Mouse (Mus musculus): ENCODE results near the gene Krt76. TPM values are rescaled to one million over a fixed set of nuclear protein-coding genes. Genes with fewer than 3 reads are reported as not detected.

Gene Krt76
- polyA plus RNA-seq, 1 experiment from 2014 or later: not detected

DNA sequence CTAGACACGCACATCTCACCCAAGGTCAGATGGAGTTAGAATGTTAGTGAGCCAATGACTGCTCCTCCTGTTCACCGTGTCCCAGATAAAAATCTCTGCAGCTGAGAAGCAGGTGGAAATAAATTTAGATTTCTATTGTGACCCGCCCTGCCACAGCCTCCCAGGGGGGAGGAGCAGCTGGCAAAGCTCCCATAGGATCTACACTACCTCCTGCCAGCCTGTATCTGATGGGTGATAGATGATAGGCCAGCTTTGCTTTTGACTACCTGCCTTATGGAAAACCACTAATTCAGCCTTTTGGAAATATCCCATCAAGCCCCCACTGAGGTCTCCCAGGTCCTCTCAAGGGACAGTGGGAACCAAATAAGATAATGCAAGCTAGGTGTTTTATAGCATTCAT, 37.0 kb downstream of the Krt76 start:
- Histone ChIP-seq H3K4me1 (ENCODE audit: control insufficient read depth, insufficient read depth, low read length) (peaks cover 7% of the 10 kb centered on the region; the same call in 1 of the 2 replicates), H3K27ac (replicated peaks; ENCODE audit: low read depth, low read length) (no peak overlapping the region), H3K27me3 (ENCODE audit: control insufficient read depth, insufficient read depth, low read length) (peaks cover 21% of the 10 kb centered on the region; the same call in 1 of the 2 replicates), H3K4me3 (replicated peaks; ENCODE audit: low read depth, low read length) (no peak overlapping the region), H3K9me3 (ENCODE audit: control insufficient read depth, low read length) (no peaks in the 10 kb centered on the region), H3K36me3 (ENCODE audit: control insufficient read depth, insufficient read depth, low read length) (no peaks in the 10 kb centered on the region), H3K4me2 (ENCODE audit: low read length) (no peak overlapping the region), H3K9ac (replicated peaks; ENCODE audit: low read length) (no peak overlapping the region)
- 78% methylated on average over 3 of the region's 3 CpGs for WGBS
- ATAC-seq (ENCODE audit: low FRiP score, low TSS enrichment): no peak
- no peak for DNase-seq

DNA sequence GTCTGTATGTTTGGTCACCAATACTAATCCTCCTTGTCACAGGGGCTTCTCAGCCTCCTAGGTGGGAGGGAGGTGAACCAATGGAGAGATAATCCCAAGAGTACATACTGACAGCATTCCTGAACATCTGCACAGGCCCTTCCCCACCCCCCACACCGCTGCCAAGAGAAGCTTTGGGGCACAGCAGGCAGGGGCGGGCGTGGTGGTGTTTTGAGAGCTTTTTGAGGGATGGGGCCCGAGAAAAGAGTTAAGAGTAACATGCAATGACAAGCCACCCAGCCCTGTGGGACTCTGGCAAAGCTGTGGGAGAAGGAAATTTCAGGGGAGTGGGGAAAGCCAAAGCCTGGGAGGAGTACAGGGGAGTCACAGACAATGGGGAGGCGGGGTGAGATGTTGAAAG, 38.4 kb downstream of the Krt76 start:
- Histone ChIP-seq H3K4me2 (ENCODE audit: low read length) (no peak overlapping the region), H3K4me3 (replicated peaks; ENCODE audit: low read depth, low read length) (no peak overlapping the region), H3K9me3 (ENCODE audit: control insufficient read depth, low read length) (no peaks in the 10 kb centered on the region), H3K27ac (replicated peaks; ENCODE audit: low read depth, low read length) (no peak overlapping the region), H3K9ac (replicated peaks; ENCODE audit: low read length) (no peak overlapping the region), H3K4me1 (ENCODE audit: control insufficient read depth, insufficient read depth, low read length) (peaks cover 3% of the 10 kb centered on the region; the same call in 1 of the 2 replicates), H3K36me3 (ENCODE audit: control insufficient read depth, insufficient read depth, low read length) (no peaks in the 10 kb centered on the region), H3K27me3 (ENCODE audit: control insufficient read depth, insufficient read depth, low read length) (peaks cover 10% of the 10 kb centered on the region; the same call in 1 of the 2 replicates)
- WGBS: 13% methylated on average over 5 of the region's 5 CpGs
- DNase-seq (no peak), ATAC-seq (ENCODE audit: low FRiP score, low TSS enrichment) (no peak)

DNA sequence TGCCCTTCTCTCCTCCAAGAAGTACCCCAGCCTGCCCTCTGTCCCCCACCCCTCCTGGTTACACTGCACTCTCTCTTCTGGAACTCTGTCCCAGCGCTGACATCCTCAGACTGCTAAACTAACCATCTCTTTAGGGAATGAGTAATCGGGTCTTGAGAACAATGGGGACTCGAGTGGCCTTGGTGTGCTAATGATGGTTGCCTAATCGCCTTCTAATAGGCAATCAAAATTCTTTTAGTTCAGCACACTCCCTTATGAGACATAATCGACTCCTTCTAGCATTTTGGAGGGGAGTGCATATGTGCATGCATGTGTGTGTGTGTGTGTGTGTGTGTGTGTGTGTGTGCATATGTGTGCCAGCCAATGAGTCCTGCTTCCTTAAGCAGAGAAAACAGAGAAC, 40.1 kb downstream of the Krt76 start:
- H3K9me3 ChIP-seq (ENCODE audit: control insufficient read depth, low read length): no peaks in the 10 kb centered on the region
- ATAC-seq (ENCODE audit: low FRiP score, low TSS enrichment) (no peak), DNase-seq (no peak)
- H3K27me3 ChIP-seq (ENCODE audit: control insufficient read depth, insufficient read depth, low read length): no peaks in the 10 kb centered on the region
- no peak overlapping the region for H3K4me3 ChIP-seq (replicated peaks; ENCODE audit: low read depth, low read length)
- no peak overlapping the region for H3K27ac ChIP-seq (replicated peaks; ENCODE audit: low read depth, low read length)
- H3K4me1 ChIP-seq (ENCODE audit: control insufficient read depth, insufficient read depth, low read length): no peaks in the 10 kb centered on the region
- H3K36me3 ChIP-seq (ENCODE audit: control insufficient read depth, insufficient read depth, low read length): no peaks in the 10 kb centered on the region
- WGBS: 35% methylated on average over 5 of the region's 5 CpGs
- no peak overlapping the region for H3K9ac ChIP-seq (replicated peaks; ENCODE audit: low read length)
- no peak overlapping the region for H3K4me2 ChIP-seq (ENCODE audit: low read length)

DNA sequence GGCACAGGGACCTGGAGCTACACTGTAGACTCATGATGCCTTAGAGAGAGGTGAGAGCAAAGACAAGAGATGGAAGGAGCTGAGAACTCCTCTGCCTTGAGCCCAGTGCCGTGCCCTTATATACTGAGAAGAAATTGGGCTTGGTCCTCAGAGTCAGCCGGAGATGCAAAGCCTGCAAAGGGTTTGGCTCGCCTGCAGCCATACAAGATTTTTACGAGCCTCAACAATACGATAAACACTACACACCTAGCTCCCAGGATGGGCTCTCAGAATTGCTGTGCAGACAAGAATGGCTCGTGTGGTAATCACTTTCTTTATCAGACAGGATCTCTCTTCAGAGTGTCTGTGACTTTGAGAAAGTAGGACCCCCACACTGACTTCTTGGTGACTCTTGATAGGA, 42.0 kb downstream of the Krt76 start, which contains the start of gene Krt1:
TSS of gene Krt1 (minus strand) at position 101 of the 400 bp plus-strand sequence.
- no peak within 1 kb of the TSS for H3K9ac ChIP-seq (replicated peaks; ENCODE audit: low read length)
- H3K27ac ChIP-seq (replicated peaks; ENCODE audit: low read depth, low read length): no peak within 1 kb of the TSS
- H3K36me3 ChIP-seq (ENCODE audit: control insufficient read depth, insufficient read depth, low read length): no peaks in the 10 kb centered on the region
- H3K9me3 ChIP-seq (ENCODE audit: control insufficient read depth, low read length): no peaks in the 10 kb centered on the region
- H3K4me2 ChIP-seq (ENCODE audit: low read length): no peak within 1 kb of the TSS
- no peaks in the 10 kb centered on the region for H3K27me3 ChIP-seq (ENCODE audit: control insufficient read depth, insufficient read depth, low read length)
- H3K4me3 ChIP-seq (replicated peaks; ENCODE audit: low read depth, low read length): no peak within 1 kb of the TSS
- ATAC-seq (ENCODE audit: low FRiP score, low TSS enrichment): no peak
- no peak for DNase-seq
- WGBS: 86% methylated on average over 6 of the region's 6 CpGs
- H3K4me1 ChIP-seq (ENCODE audit: control insufficient read depth, insufficient read depth, low read length): 0 out of 2 replicates have a peak, but pooled peaks cover 2% of the 10 kb centered on the region

DNA sequence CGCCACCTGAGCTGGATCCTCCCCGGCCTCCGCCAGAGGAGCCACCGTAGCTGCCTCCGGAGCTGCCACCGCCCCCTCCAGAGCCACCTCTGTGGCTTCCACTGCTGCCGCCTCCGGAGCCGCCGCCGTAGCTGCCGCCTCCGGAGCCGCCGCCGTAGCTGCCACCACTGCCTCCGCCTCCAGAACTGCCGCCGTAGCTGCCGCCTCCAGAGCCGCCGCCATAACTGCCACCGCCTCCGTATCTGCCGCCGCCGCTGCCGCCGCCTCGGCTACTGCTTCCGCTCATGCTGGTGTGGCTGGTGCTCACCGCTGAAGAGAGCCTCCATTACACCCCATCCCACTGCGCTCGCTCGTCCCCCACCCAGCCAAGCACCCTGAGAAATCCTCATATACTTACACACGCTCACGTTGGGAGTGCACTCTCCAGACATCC, 46.7 kb downstream of the Krt76 start:
- H3K4me3 ChIP-seq (replicated peaks; ENCODE audit: low read depth, low read length): peak overlapping the region; percentile 53
- H3K9me3 ChIP-seq (ENCODE audit: control insufficient read depth, low read length): no peaks in the 10 kb centered on the region
- H3K27ac ChIP-seq (replicated peaks; ENCODE audit: low read depth, low read length): peak overlapping the region; percentile 92
- H3K27me3 ChIP-seq (ENCODE audit: control insufficient read depth, insufficient read depth, low read length): no peaks in the 10 kb centered on the region
- 2% methylated on average over 37 of the region's 37 CpGs for WGBS
- peak overlapping the region; percentile 67 for H3K4me2 ChIP-seq (ENCODE audit: low read length)
- DNase-seq: peak; percentile 79
- ATAC-seq (ENCODE audit: low FRiP score, low TSS enrichment): peak; percentile 71
- 0 out of 2 replicates have a peak, but pooled peaks cover 8% of the 10 kb centered on the region for H3K4me1 ChIP-seq (ENCODE audit: control insufficient read depth, insufficient read depth, low read length)
- peak overlapping the region; percentile 78 for H3K9ac ChIP-seq (replicated peaks; ENCODE audit: low read length)
- H3K36me3 ChIP-seq (ENCODE audit: control insufficient read depth, insufficient read depth, low read length): no peaks in the 10 kb centered on the region

DNA sequence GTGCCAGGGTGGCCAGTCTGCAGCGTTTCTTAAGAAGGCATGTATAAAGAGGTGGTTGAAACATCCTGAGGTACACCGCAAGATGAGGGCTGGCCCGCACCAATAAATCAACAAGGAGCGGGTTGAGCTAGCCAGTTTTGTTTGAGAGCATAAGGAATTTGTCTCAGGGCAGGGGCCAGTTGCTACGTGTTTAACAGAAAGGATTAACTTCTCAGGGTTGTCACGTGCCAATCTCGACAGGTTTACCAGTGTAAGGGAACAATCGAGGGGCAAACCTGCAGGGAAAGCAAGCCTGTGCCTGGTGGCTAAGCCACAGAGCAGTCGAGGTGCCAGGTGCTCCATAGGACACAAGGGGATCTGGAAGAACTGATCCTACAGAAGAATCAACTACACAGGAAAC, 49.5 kb downstream of the Krt76 start:
- Histone ChIP-seq H3K9ac (replicated peaks; ENCODE audit: low read length) (no peak overlapping the region), H3K27me3 (ENCODE audit: control insufficient read depth, insufficient read depth, low read length) (no peaks in the 10 kb centered on the region), H3K4me2 (ENCODE audit: low read length) (no peak overlapping the region), H3K36me3 (ENCODE audit: control insufficient read depth, insufficient read depth, low read length) (no peaks in the 10 kb centered on the region), H3K4me3 (replicated peaks; ENCODE audit: low read depth, low read length) (no peak overlapping the region), H3K4me1 (ENCODE audit: control insufficient read depth, insufficient read depth, low read length) (0 out of 2 replicates have a peak, but pooled peaks cover 8% of the 10 kb centered on the region), H3K27ac (replicated peaks; ENCODE audit: low read depth, low read length) (no peak overlapping the region), H3K9me3 (ENCODE audit: control insufficient read depth, low read length) (no peaks in the 10 kb centered on the region)
- 60% methylated on average over 9 of the region's 9 CpGs for WGBS
- ATAC-seq (ENCODE audit: low FRiP score, low TSS enrichment) (no peak), DNase-seq (no peak)

DNA sequence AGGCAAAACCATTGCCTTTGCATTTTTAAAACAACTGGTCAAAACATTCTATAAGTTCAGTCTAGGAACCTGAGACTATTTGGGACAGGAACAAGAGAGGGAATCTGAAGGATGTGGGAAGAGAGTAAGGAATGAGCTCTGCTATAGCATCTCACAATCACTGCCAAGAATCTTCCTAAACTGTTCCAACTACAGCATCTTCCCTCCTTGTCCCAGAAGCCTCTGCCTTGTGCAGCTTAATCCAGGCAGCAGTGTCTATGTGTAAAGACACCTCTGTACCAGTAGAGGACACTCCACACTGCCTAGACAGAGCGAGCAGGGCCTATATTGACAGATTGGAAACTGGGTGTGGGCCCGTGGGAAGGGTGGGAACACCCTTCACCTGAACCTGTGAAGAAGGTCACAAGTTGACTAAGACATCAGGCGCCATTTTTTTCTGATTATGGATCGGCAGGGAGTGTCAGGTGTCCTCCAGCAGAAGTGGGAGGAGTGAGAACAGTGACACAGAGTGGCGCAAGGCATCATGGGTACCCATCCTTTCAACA, 57.9 kb downstream of the Krt76 start:
- Histone ChIP-seq H3K4me3 (replicated peaks; ENCODE audit: low read depth, low read length) (no peak overlapping the region), H3K9me3 (ENCODE audit: control insufficient read depth, low read length) (no peaks in the 10 kb centered on the region), H3K36me3 (ENCODE audit: control insufficient read depth, insufficient read depth, low read length) (no peaks in the 10 kb centered on the region), H3K27ac (replicated peaks; ENCODE audit: low read depth, low read length) (no peak overlapping the region), H3K4me2 (ENCODE audit: low read length) (no peak overlapping the region), H3K9ac (replicated peaks; ENCODE audit: low read length) (no peak overlapping the region), H3K27me3 (ENCODE audit: control insufficient read depth, insufficient read depth, low read length) (no peaks in the 10 kb centered on the region), H3K4me1 (ENCODE audit: control insufficient read depth, insufficient read depth, low read length) (no peaks in the 10 kb centered on the region)
- DNase-seq: no peak
- WGBS: 74% methylated on average over 5 of the region's 5 CpGs
- no peak for ATAC-seq (ENCODE audit: low FRiP score, low TSS enrichment)

Small RNA genes lying within 50 kb of the gene (microRNA-seq; reads per million reads assigned to microRNA genes)
- not detected for gene Gm44356

Other genes starting within 250 kb of the Krt76 start
- gene Gm5478, start 245.5 kb downstream of the Krt76 start, polyA plus RNA-seq (2014; fragmentation: Nextera tagmentation; extraction: Ambion mirVana): not detected in 2 replicates
- gene Krt6b, start 212.6 kb downstream of the Krt76 start, polyA plus RNA-seq (2014; fragmentation: Nextera tagmentation; extraction: Ambion mirVana): not detected in 2 replicates
- gene Krt6a, start 198.6 kb downstream of the Krt76 start, polyA plus RNA-seq (2014; fragmentation: Nextera tagmentation; extraction: Ambion mirVana): not detected in 2 replicates
- not detected in 2 replicates for gene Krt5, start 180.0 kb downstream of the Krt76 start, polyA plus RNA-seq (2014; fragmentation: Nextera tagmentation; extraction: Ambion mirVana)
- gene Krt71, start 149.8 kb downstream of the Krt76 start, polyA plus RNA-seq (2014; fragmentation: Nextera tagmentation; extraction: Ambion mirVana): 0.25 and 0.63 TPM in 2 replicates
- 0.11 TPM in 1 of 2 replicates, not detected in the other for gene Krt72, start 106.5 kb downstream of the Krt76 start, polyA plus RNA-seq (2014; fragmentation: Nextera tagmentation; extraction: Ambion mirVana)
- 1.1 and 2.0 TPM in 2 replicates for gene Krt73, start 90.6 kb downstream of the Krt76 start, polyA plus RNA-seq (2014; fragmentation: Nextera tagmentation; extraction: Ambion mirVana)
- not detected in 2 replicates for gene Krt2, start 74.8 kb downstream of the Krt76 start, polyA plus RNA-seq (2014; fragmentation: Nextera tagmentation; extraction: Ambion mirVana)
- 6.7 and 10.7 TPM in 2 replicates for gene Krt1, start 42.1 kb downstream of the Krt76 start, polyA plus RNA-seq (2014; fragmentation: Nextera tagmentation; extraction: Ambion mirVana)
- 0.07 and 0.42 TPM in 2 replicates for gene Krt77, start 23.2 kb downstream of the Krt76 start, polyA plus RNA-seq (2014; fragmentation: Nextera tagmentation; extraction: Ambion mirVana)
- not detected in 2 replicates for gene Krt4, start 31.8 kb upstream of the Krt76 start, polyA plus RNA-seq (2014; fragmentation: Nextera tagmentation; extraction: Ambion mirVana)
- 0.45 and 0.69 TPM in 2 replicates for gene Krt79, start 47.4 kb upstream of the Krt76 start, polyA plus RNA-seq (2014; fragmentation: Nextera tagmentation; extraction: Ambion mirVana)
- not detected in 2 replicates for gene Krt78, start 61.4 kb upstream of the Krt76 start, polyA plus RNA-seq (2014; fragmentation: Nextera tagmentation; extraction: Ambion mirVana)
- gene Krt8, start 111.6 kb upstream of the Krt76 start, polyA plus RNA-seq (2014; fragmentation: Nextera tagmentation; extraction: Ambion mirVana): 0.15 and 0.59 TPM in 2 replicates
- 0.35 and 1.3 TPM in 2 replicates for gene Krt18, start 135.3 kb upstream of the Krt76 start, polyA plus RNA-seq (2014; fragmentation: Nextera tagmentation; extraction: Ambion mirVana)
- 76.7 and 98.8 TPM in 2 replicates for gene Eif4b, start 180.9 kb upstream of the Krt76 start, polyA plus RNA-seq (2014; fragmentation: Nextera tagmentation; extraction: Ambion mirVana)
- 3.6 and 8.9 TPM in 2 replicates for gene Tns2, start 207.5 kb upstream of the Krt76 start, polyA plus RNA-seq (2014; fragmentation: Nextera tagmentation; extraction: Ambion mirVana)
- gene Spryd3, start 243.3 kb upstream of the Krt76 start, polyA plus RNA-seq (2014; fragmentation: Nextera tagmentation; extraction: Ambion mirVana): 40.2 and 52.5 TPM in 2 replicates

Measured in midbrain, embryonic 14.5 days (tissue).